Mouse (Mus musculus) heart, postnatal 0 days (tissue): ENCODE results near the gene Chst14. TPM values are rescaled to one million over a fixed set of nuclear protein-coding genes. Genes with fewer than 3 reads are reported as not detected.
A peak's percentile ranks its signal among the peaks of the same experiment; 100 is the strongest.

Experiments used
- ATAC-seq: fragments of 200-750 bp; cut with Nextera tagmentation; 2 replicates; pipeline ENCODE4 v1.8.0; 2017; ENCODE audit warnings: low read depth, moderate number of reproducible peaks, moderate library complexity; ENCODE audit not compliant: insufficient read depth
- DNase-seq: peaks from one replicate; pipeline ENCODE4 v3.0.0-alpha.2; 2016; ENCODE audit warnings: low spot score
- H3K27ac ChIP-seq: fragments of 300-500 bp; sonication (generic); 2 replicates; pipeline ENCODE4 v1.5.1; 2014; ENCODE audit warnings: low read depth, mild to moderate bottlenecking
- H3K27me3 ChIP-seq: fragments of 300-500 bp; sonication (generic); 2 replicates; pipeline ENCODE4 v1.6.1; 2014; ENCODE audit warnings: low read length, mixed read lengths; ENCODE audit not compliant: control insufficient read depth, insufficient read depth
- H3K36me3 ChIP-seq: fragments of 300-500 bp; sonication (generic); replicated peaks from 2 replicates; pipeline ENCODE4 v1.6.1; 2014; ENCODE audit warnings: low read length, mixed read lengths; ENCODE audit not compliant: control insufficient read depth, insufficient read depth
- H3K4me1 ChIP-seq: fragments of 300-500 bp; sonication (generic); 2 replicates; pipeline ENCODE4 v1.6.1; 2014; ENCODE audit warnings: antibody characterized with exemption; ENCODE audit not compliant: control insufficient read depth, insufficient read depth
- H3K4me2 ChIP-seq: fragments of 300-500 bp; sonication (generic); 2 replicates; pipeline ENCODE4 v1.6.1; 2014; ENCODE audit warnings: low read depth, mild to moderate bottlenecking, low read length, moderate library complexity
- H3K4me3 ChIP-seq: fragments of 300-500 bp; sonication (generic); 2 replicates; pipeline ENCODE4 v1.5.1; 2014; ENCODE audit warnings: low read depth, low read length
- H3K9ac ChIP-seq: fragments of 300-500 bp; sonication (generic); replicated peaks from 2 replicates; pipeline ENCODE4 v1.6.1; 2014; ENCODE audit warnings: low read depth, low read length, mixed read lengths
- H3K9me3 ChIP-seq: fragments of 300-500 bp; sonication (generic); replicated peaks from 2 replicates; pipeline ENCODE4 v1.6.1; 2016; ENCODE audit warnings: low read length; ENCODE audit not compliant: control insufficient read depth
- CTCF ChIP-seq: IDR thresholded peaks from 2 replicates; pipeline ENCODE4 v1.5.1; 2016; ENCODE audit warnings: antibody characterized with exemption, control low read depth, low read depth
- EP300 ChIP-seq: IDR thresholded peaks from 2 replicates; pipeline ENCODE4 v1.6.1; 2016; ENCODE audit warnings: antibody characterized with exemption, low read depth
- WGBS: fragments of 180-500 bp; shearing (Covaris S2); extraction: QIAGEN DNeasy Blood & Tissue Kit; methylation state at CpG from one replicate; pipeline ENCODE4 v1.1.7; 2014; 5-methylcytosine and 5-hydroxymethylcytosine counted together
- polyA plus RNA-seq: library from polyadenylated mRNA; unstranded; fragments of >200 nt; fragmentation: Nextera tagmentation; extraction: Ambion mirVana; gene quantifications from 2 replicates; pipeline ENCODE4 v1.2.1, GENCODE M21; 2015
- total RNA-seq: library from RNA; depleted of rRNA; stranded (reverse); fragments of >200 nt; gene quantifications from 2 replicates; pipeline ENCODE4 v1.2.3, GENCODE M21; 2014; ENCODE audit warnings: low replicate concordance

Chst14 gene
- total and polyA plus RNA-seq, 2 experiments from 2014 or later = 10.8 to 12.8 TPM

DNA sequence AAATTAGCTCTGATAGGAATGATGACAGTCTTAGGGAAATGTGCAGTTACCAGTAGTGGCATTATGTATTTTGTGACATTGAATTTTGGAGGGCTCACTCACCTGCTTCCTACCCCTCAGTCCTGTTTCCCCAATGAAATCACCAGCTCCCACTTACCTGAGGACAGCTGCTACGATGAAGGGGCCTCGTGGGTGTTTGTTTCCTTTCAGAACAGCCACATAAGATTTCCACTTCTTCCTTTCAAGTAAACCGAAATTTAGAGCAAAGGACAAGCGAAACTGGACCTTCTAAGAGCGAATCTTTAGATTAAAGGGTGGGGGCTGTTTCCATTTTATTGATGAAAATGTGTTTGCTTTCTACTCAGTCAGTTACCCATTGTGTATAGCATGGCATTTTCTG lies 45.8 kb downstream of the Chst14 start:
- Histone ChIP-seq H3K27ac (no peak overlapping the region), H3K9ac (no peak overlapping the region), H3K27me3 (peaks cover 19% of the 10 kb centered on the region), H3K4me3 (no peak overlapping the region), H3K36me3 (no peaks in the 10 kb centered on the region), H3K4me1 (0 out of 2 replicates have a peak, but pooled peaks cover 3% of the 10 kb centered on the region), H3K9me3 (no peaks in the 10 kb centered on the region), H3K4me2 (peak overlapping the region; percentile 78; the same call in 1 of the 2 replicates)
- ATAC-seq (no peak), DNase-seq (no peak)
- TF ChIP-seq CTCF = no peak
- no peak for TF ChIP-seq EP300
- 71% methylated on average over 5 of the region's 5 CpGs for WGBS

GRCm38 (mm10) chr2:118972687-118973376 lies 46.5 kb downstream of the Chst14 start:
- Histone ChIP-seq H3K9ac (no peak overlapping the region), H3K4me2 (peak overlapping the region; percentile 78), H3K9me3 (no peaks in the 10 kb centered on the region), H3K27me3 (peaks cover 19% of the 10 kb centered on the region), H3K4me3 (peak overlapping the region; percentile 44), H3K36me3 (no peaks in the 10 kb centered on the region), H3K4me1 (0 out of 2 replicates have a peak, but pooled peaks cover 3% of the 10 kb centered on the region), H3K27ac (no peak overlapping the region)
- 1% methylated on average over 33 of the region's 33 CpGs for WGBS
- ATAC-seq (peak; percentile 77), DNase-seq (peak; percentile 80)
- TF ChIP-seq EP300 = no peak
- TF ChIP-seq CTCF = peak; percentile 85

GRCm38 (mm10) chr2:118975855-118976254 lies 49.6 kb downstream of the Chst14 start:
- Histone ChIP-seq H3K4me3 (peak overlapping the region; percentile 63), H3K9me3 (no peaks in the 10 kb centered on the region), H3K9ac (peak overlapping the region; percentile 56; the same call in 1 of the 2 replicates), H3K4me2 (peak overlapping the region; percentile 96), H3K27ac (0 out of 2 replicates have a peak overlapping the region, but pooled peaks have one; percentile 9), H3K27me3 (peaks cover 19% of the 10 kb centered on the region), H3K4me1 (0 out of 2 replicates have a peak, but pooled peaks cover 3% of the 10 kb centered on the region), H3K36me3 (no peaks in the 10 kb centered on the region)
- ATAC-seq (0 out of 2 replicates have a peak, but pooled peaks have one; percentile 1), DNase-seq (no peak)
- 1% methylated on average over 15 of the region's 15 CpGs for WGBS
- TF ChIP-seq EP300 (no peak), CTCF (no peak)

- H3K27ac ChIP-seq = 0 out of 2 replicates have a peak overlapping the region, but pooled peaks have one; percentile 9
- 0 out of 2 replicates have a peak, but pooled peaks cover 3% of the 10 kb centered on the region for H3K4me1 ChIP-seq
- H3K9me3 ChIP-seq = no peaks in the 10 kb centered on the region
- peak overlapping the region; percentile 63 for H3K4me3 ChIP-seq
- TF ChIP-seq CTCF = peak; percentile 62
- no peak for TF ChIP-seq EP300
- H3K36me3 ChIP-seq = no peaks in the 10 kb centered on the region
- H3K9ac ChIP-seq = peak overlapping the region; percentile 56
- ATAC-seq (peak; percentile 85), DNase-seq (peak; percentile 69)
- peak overlapping the region; percentile 96 for H3K4me2 ChIP-seq
- peaks cover 19% of the 10 kb centered on the region for H3K27me3 ChIP-seq
- WGBS = 1% methylated on average over 57 of the region's 57 CpGs
These were observed 50.1 kb downstream of the Chst14 start for GRCm38 (mm10) chr2:118976282-118976929.

DNA sequence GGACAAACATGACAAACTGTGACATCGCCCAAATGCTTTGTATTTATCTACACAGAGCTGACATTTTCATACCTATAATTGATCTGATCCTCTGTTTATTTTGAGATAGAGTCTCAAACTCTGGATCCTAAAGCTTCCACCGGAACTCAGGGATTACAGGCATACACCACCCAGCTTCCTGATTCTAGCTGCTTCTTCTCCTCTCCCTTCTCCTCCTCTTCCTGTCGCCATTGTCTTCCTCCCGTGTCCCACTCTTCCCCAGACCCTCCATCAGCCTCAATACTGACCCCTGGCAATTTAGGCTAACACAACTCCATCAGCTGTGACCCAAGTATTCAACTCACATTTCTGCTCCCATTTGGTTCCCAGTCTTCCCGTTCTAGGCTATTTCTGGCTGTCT lies 50.6 kb downstream of the Chst14 start:
- no peak for TF ChIP-seq EP300
- TF ChIP-seq CTCF = no peak
- H3K27me3 ChIP-seq = peaks cover 19% of the 10 kb centered on the region
- H3K9ac ChIP-seq = peak overlapping the region; percentile 56
- 20% methylated on average over 5 of the region's 5 CpGs for WGBS
- H3K36me3 ChIP-seq = no peaks in the 10 kb centered on the region
- DNase-seq (no peak), ATAC-seq (no peak)
- H3K9me3 ChIP-seq = no peaks in the 10 kb centered on the region
- H3K4me2 ChIP-seq = peak overlapping the region; percentile 96
- H3K4me3 ChIP-seq = peak overlapping the region; percentile 63
- no peak overlapping the region for H3K27ac ChIP-seq
- 0 out of 2 replicates have a peak, but pooled peaks cover 3% of the 10 kb centered on the region for H3K4me1 ChIP-seq
